Mouse (Mus musculus): ENCODE results near the gene Apobec2. TPM values are rescaled to one million over a fixed set of nuclear protein-coding genes. Genes with fewer than 3 reads are reported as not detected.

Apobec2 gene
- polyA plus RNA-seq, 1 experiment from 2014 or later: 212 TPM

DNA sequence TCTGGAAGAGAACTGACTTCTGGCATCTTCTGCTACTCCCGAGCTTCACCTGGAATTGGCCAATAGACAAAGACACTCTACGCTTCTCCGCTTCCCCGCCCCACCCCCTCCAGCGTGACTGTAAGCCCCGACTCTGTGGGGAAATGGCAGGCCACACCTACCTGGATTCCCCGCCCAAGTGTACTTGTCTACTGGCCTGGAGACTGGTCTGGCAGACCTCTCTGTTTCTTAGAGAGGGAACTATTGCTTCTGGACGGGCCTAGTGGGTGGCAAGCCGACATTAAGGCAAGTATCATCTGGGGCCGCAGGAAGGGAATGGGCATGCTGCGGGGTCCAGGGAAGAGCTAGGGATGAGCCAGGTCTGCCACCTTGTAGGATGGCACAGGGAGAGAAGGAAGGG is 22.0 kb upstream of the Apobec2 start, which contains the start of gene Unc5cl:
Gene Unc5cl, plus strand, starts transcription at position 214 of the 400 bp plus-strand sequence.
- Histone ChIP-seq H3K4me2 (peak within 1 kb of the TSS; percentile 17), H3K9me3 (replicated peaks) (no peaks in the 10 kb centered on the region), H3K27ac (no peak within 1 kb of the TSS), H3K27me3 (no peaks in the 10 kb centered on the region), H3K9ac (no peak within 1 kb of the TSS), H3K4me1 (replicated peaks) (no peaks in the 10 kb centered on the region), H3K4me3 (no peak within 1 kb of the TSS), H3K36me3 (no peaks in the 10 kb centered on the region)
- 50% methylated on average over 11 of the region's 11 CpGs for WGBS
- no peak for ATAC-seq (replicated peaks; ENCODE audit: insufficient number of reproducible peaks, insufficient read depth, low FRiP score, low read depth)

DNA sequence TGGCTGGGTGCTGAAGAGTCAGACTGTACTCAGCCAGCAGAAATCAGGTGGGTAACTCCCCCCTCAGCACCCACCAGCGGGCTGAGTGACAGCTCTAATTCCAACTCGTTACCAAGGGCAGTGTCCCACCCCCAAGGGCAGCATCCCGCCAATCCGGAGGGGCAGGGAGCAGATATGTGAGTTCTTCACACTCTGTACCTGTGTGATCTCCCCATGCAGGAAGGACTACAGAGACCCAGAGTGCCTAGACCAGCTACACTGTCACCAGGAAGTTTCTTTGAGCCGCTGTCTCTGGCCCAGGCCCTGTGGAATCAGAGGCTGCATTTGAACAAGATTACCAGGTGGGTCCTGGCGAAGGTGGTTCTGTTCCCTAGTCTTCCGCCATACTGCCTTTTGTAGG is 21.5 kb upstream of the Apobec2 start:
- Histone ChIP-seq H3K4me3 (no peak overlapping the region), H3K9ac (no peak overlapping the region), H3K27me3 (no peaks in the 10 kb centered on the region), H3K4me2 (peak overlapping the region; percentile 17), H3K9me3 (replicated peaks) (no peaks in the 10 kb centered on the region), H3K4me1 (replicated peaks) (no peaks in the 10 kb centered on the region), H3K27ac (no peak overlapping the region), H3K36me3 (no peaks in the 10 kb centered on the region)
- no peak for ATAC-seq (replicated peaks; ENCODE audit: insufficient number of reproducible peaks, insufficient read depth, low FRiP score, low read depth)
- WGBS: 49% methylated on average over 7 of the region's 7 CpGs

DNA sequence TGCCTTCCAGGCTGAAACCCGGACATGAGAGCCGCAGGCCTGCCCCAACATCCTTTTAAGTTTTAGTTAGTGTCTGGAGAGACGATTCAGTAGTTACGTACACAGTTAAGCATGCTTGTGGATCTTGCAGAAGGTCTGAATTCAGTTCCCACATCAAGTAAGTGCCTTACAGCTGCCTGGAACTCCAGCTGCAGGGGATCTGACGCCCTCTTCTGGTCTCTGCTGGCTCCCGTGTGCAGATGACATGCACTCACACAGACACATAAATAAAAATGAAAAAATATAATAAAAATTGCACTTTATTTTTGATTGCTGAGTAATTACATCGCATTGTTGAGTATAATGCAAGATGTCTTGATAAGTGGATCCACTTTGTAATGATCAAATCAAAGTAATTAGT is 20.8 kb upstream of the Apobec2 start:
- WGBS: 79% methylated on average over 7 of the region's 7 CpGs

DNA sequence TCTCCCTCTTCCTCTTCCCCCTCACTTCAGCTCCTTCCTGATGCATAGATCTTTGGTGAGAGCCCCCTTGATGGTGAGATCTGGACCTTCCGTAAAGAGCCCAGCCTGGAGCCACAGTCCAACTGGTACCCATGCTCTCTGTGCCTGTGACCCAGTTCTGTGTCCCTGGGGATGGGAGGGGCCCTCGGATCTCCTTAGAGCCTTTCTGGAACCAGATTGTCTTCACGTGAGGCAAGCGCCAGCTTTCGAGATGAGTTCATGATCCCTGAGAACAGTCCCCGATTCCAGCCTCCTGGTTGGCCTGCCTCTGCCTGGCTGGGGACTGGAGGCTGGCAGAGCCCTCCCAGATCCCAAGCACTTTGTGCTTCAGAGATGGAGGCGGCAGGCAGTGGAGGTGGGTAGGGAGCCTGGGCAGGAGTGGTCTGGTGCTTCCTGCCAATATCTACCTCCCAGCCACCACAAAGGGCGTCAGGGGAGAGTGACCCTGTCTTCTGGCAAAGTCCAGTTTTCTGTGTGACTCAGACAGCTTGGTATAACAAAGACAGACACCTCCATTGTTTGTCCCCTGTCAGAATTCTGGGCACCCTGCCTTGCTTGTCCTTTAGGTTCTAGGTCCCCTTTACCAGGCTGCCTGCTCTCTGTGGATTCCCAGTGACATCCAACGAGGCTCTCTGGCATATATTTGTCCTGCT is 19.2 kb upstream of the Apobec2 start:
- Histone ChIP-seq H3K9ac (no peak overlapping the region), H3K4me2 (no peak overlapping the region), H3K36me3 (no peaks in the 10 kb centered on the region), H3K27ac (no peak overlapping the region), H3K4me1 (replicated peaks) (no peaks in the 10 kb centered on the region), H3K27me3 (no peaks in the 10 kb centered on the region), H3K4me3 (no peak overlapping the region), H3K9me3 (replicated peaks) (no peaks in the 10 kb centered on the region)
- ATAC-seq (replicated peaks; ENCODE audit: insufficient number of reproducible peaks, insufficient read depth, low FRiP score, low read depth): no peak
- WGBS: 53% methylated on average over 9 of the region's 9 CpGs

More for the DNA sequence above, 20.8 kb upstream of the Apobec2 start:
- Histone ChIP-seq H3K4me3 (no peak overlapping the region), H3K27ac (no peak overlapping the region), H3K4me2 (no peak overlapping the region), H3K27me3 (no peaks in the 10 kb centered on the region), H3K36me3 (no peaks in the 10 kb centered on the region), H3K4me1 (replicated peaks) (no peaks in the 10 kb centered on the region), H3K9ac (no peak overlapping the region), H3K9me3 (replicated peaks) (no peaks in the 10 kb centered on the region)
- ATAC-seq (replicated peaks; ENCODE audit: insufficient number of reproducible peaks, insufficient read depth, low FRiP score, low read depth): no peak

DNA sequence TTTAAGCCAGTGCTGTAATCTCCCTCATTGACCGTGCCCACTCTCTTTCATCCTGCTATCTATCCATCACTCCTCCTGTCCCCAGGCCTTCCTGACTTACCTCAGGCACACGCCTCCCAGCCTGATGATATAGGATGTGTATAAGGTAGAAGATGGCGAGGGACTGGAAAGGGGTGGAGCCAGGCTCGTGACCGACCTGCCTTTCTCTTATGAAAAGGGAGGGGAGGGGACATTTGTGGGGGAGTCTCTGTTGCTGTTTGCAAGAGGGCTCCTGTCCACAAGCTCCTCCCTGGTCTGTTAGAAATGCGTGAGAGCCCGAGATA is 18.6 kb upstream of the Apobec2 start, which contains the start of gene Tspo2:
Gene Tspo2, minus strand, starts transcription at position 170 of the 323 bp plus-strand sequence.
- Histone ChIP-seq H3K27me3 (no peaks in the 10 kb centered on the region), H3K9me3 (replicated peaks) (no peaks in the 10 kb centered on the region), H3K4me2 (no peak within 1 kb of the TSS), H3K9ac (no peak within 1 kb of the TSS), H3K4me3 (no peak within 1 kb of the TSS), H3K27ac (no peak within 1 kb of the TSS), H3K36me3 (no peaks in the 10 kb centered on the region), H3K4me1 (replicated peaks) (no peaks in the 10 kb centered on the region)
- ATAC-seq (replicated peaks; ENCODE audit: insufficient number of reproducible peaks, insufficient read depth, low FRiP score, low read depth): 0 out of 2 replicates have a peak, but pooled peaks have one; percentile 26
- WGBS: 53% methylated on average over 7 of the region's 7 CpGs

DNA sequence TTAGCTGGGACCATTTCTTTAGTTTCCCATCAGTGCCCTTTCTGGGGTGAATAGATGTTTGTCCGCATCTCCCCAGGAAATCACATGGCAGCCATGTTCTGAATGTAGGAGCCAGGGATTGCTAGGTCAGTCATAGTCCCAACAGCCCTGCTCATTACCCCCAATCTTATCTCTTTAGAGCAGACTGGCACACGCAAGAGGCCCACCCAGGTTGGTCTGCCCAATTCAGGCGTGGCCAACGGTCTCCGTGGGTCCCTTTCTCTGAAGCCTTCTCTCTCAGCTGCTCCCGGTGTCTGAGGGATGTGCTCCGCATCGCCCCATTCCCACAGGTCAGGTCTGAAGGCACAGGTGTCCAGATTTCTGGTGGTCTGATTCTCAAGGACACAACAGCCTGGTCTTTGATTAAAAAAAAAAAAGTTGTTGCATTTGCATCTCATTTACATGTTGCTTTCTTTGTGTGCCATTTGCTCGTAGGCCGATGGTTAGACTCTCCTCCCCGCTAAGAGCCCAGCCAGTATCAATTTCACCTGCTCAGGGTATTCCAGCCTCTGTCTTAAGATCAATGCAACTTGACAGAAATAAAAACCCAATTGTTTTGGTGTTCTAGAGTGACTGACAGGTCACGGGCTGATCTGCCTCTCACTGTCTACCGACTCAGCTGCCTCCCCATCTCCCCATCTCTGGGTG is 18.1 kb upstream of the Apobec2 start:
- H3K27me3 ChIP-seq: no peaks in the 10 kb centered on the region
- no peaks in the 10 kb centered on the region for H3K36me3 ChIP-seq
- no peak overlapping the region for H3K27ac ChIP-seq
- no peaks in the 10 kb centered on the region for H3K4me1 ChIP-seq (replicated peaks)
- no peak overlapping the region for H3K9ac ChIP-seq
- no peak overlapping the region for H3K4me2 ChIP-seq
- H3K4me3 ChIP-seq: no peak overlapping the region
- ATAC-seq (replicated peaks; ENCODE audit: insufficient number of reproducible peaks, insufficient read depth, low FRiP score, low read depth): no peak
- H3K9me3 ChIP-seq (replicated peaks): no peaks in the 10 kb centered on the region
- 78% methylated on average over 13 of the region's 13 CpGs for WGBS

DNA sequence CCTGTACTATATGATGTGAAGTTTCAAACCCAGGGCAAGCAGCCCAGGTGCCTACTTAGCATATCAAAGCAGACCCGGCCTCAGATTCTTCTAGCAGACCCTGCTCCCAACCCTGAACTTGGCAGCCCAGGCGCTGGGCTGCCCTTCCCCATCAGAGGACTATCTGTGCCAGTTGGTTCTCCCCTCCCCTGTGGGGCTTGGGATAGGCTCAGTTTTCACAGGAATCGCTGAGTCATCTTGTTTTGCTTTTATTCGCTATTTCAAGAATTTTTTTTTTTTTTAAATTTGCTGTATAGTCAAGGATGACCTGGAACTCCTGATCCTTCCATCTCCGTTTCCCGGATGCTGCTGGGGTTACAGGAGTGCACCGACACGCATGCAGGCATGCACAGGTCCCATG is 14.9 kb upstream of the Apobec2 start:
- H3K27ac ChIP-seq: no peak overlapping the region
- no peaks in the 10 kb centered on the region for H3K27me3 ChIP-seq
- H3K9me3 ChIP-seq (replicated peaks): no peaks in the 10 kb centered on the region
- no peaks in the 10 kb centered on the region for H3K36me3 ChIP-seq
- 71% methylated on average over 8 of the region's 8 CpGs for WGBS
- H3K4me3 ChIP-seq: no peak overlapping the region
- no peaks in the 10 kb centered on the region for H3K4me1 ChIP-seq (replicated peaks)
- H3K4me2 ChIP-seq: no peak overlapping the region
- no peak overlapping the region for H3K9ac ChIP-seq
- no peak for ATAC-seq (replicated peaks; ENCODE audit: insufficient number of reproducible peaks, insufficient read depth, low FRiP score, low read depth)

DNA sequence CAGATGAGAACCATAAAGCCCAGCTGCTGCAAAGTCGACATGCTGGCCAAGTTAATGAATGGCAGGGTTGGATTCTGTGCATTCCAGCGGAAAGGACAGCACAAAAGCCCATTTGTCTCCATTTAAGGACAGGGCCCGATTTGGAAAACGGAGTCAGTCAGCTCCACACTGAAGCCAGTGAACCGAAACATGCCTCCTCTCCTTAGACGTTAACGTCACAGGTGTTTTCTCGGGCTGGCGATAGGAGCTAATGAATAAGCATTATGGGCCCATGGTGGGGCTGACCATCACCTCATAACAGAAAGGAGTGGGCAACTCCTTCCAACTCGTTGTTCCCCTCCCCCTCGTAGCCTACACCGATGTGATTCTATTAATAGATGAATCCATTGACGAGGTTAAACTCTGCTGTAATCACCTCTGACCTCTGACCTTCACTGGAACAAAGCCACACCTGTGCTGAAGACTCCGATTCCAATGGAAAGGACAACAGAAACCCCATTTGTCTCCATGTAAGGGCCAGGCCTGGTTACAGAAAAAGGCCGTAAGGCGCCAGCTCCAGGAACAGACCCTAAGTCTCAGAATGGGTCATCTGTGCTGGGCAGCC is 10.9 kb upstream of the Apobec2 start:
- ATAC-seq (replicated peaks; ENCODE audit: insufficient number of reproducible peaks, insufficient read depth, low FRiP score, low read depth): no peak
- H3K9me3 ChIP-seq (replicated peaks): no peaks in the 10 kb centered on the region
- no peaks in the 10 kb centered on the region for H3K4me1 ChIP-seq (replicated peaks)
- H3K9ac ChIP-seq: no peak overlapping the region
- H3K27ac ChIP-seq: no peak overlapping the region
- H3K4me2 ChIP-seq: no peak overlapping the region
- H3K36me3 ChIP-seq: no peaks in the 10 kb centered on the region
- WGBS: 75% methylated on average over 16 of the region's 16 CpGs
- H3K27me3 ChIP-seq: no peaks in the 10 kb centered on the region
- no peak overlapping the region for H3K4me3 ChIP-seq

DNA sequence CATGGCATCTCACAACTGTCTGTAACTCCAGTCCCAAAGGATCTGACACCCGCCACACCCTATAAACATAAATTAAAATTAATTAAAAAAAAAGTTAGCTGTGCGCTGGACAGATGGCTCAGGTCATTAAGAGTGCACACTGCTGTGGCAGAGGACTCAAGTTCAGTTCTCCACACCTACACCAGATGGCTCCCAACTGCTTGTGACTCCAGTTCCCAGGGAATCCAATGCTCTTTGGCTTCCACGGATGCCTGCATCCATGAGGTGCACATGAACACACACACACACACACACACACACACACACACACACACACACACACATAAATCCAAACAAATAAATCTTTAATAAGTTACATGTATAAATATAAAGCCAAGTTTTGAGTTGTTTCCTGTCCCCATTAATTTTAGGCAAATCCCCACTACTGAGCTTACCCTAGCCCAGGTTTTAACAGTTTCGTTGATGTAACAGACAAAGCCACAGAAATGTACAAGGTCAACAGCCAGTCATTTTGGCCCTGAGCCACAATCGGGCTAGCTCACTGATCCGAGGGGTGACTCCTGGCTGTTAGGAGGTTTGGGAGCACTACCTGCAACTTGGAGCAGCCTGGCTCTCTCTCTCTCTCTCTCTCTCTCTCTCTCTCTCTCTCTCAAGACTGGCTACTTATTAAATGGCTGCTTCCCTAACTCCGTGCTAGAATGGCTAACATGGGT is 10.2 kb upstream of the Apobec2 start:
- H3K9ac ChIP-seq: no peak overlapping the region
- ATAC-seq (replicated peaks; ENCODE audit: insufficient number of reproducible peaks, insufficient read depth, low FRiP score, low read depth): no peak
- H3K27ac ChIP-seq: no peak overlapping the region
- peaks cover 3% of the 10 kb centered on the region for H3K4me1 ChIP-seq (replicated peaks)
- H3K4me2 ChIP-seq: no peak overlapping the region
- H3K36me3 ChIP-seq: no peaks in the 10 kb centered on the region
- 70% methylated on average over 7 of the region's 7 CpGs for WGBS
- H3K27me3 ChIP-seq: no peaks in the 10 kb centered on the region
- no peak overlapping the region for H3K4me3 ChIP-seq
- no peaks in the 10 kb centered on the region for H3K9me3 ChIP-seq (replicated peaks)

DNA sequence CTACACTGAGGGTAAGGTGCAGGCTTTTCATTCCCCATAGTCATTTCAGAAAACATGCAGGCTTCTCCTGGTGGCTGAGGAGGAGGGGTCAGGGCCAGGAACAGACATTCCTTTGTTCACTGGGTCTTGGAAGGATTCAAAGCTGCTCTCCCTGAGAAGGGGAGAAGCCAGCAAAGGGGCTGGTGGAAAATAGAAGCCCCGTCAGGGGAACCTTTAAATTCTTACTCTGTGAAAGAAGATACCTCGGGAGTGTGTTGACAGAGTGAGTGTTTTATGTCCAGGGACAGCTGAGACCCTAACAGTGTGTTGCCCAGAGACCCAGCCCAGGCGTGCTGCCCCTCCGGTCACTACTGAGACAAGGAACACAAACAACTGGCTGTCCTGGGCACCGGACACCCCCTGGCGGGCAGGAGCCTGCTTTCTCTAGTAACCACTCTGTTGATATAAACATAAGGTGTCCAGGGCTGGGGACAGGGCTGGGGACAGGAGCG is 4.7 kb upstream of the Apobec2 start:
- H3K4me1 ChIP-seq (replicated peaks): peaks cover 44% of the 10 kb centered on the region

DNA sequence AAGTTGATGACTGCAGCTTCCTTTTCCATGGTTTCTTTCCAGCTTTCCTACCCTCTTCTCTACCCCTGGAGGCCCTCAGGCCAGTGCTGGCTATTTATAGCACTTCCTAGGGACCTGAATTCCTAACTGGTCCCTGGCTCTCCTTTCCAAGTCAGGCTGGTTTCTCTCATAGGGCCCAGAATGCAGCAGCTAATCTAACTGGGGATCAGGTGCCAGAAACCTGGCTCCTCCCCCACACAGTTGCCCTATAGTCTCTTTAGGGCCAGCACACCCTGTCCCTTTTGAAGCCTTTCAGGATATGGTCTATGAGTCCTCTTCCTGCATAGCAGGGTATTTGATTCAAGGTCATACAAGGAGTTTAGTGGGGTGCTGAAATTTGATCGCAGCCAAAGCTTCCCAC is 3.8 kb upstream of the Apobec2 start:
- WGBS: 40% methylated on average over 1 of the region's 1 CpGs
- no peaks in the 10 kb centered on the region for H3K9me3 ChIP-seq (replicated peaks)
- peak overlapping the region; percentile 95 for H3K27ac ChIP-seq
- peak overlapping the region; percentile 3; the same call in 1 of the 2 replicates for H3K4me2 ChIP-seq
- H3K4me3 ChIP-seq: no peak overlapping the region
- H3K36me3 ChIP-seq: no peaks in the 10 kb centered on the region
- ATAC-seq (replicated peaks; ENCODE audit: insufficient number of reproducible peaks, insufficient read depth, low FRiP score, low read depth): peak; percentile 68
- peaks cover 46% of the 10 kb centered on the region for H3K4me1 ChIP-seq (replicated peaks)
- no peaks in the 10 kb centered on the region for H3K27me3 ChIP-seq
- no peak overlapping the region for H3K9ac ChIP-seq

More for the DNA sequence above, 4.7 kb upstream of the Apobec2 start:
- no peaks in the 10 kb centered on the region for H3K9me3 ChIP-seq (replicated peaks)
- no peak overlapping the region for H3K4me3 ChIP-seq
- H3K27me3 ChIP-seq: no peaks in the 10 kb centered on the region
- WGBS: 23% methylated on average over 7 of the region's 7 CpGs
- H3K27ac ChIP-seq: peak overlapping the region; percentile 95
- peak overlapping the region; percentile 14 for H3K4me2 ChIP-seq
- peak; percentile 45 for ATAC-seq (replicated peaks; ENCODE audit: insufficient number of reproducible peaks, insufficient read depth, low FRiP score, low read depth)
- H3K36me3 ChIP-seq: no peaks in the 10 kb centered on the region
- peak overlapping the region; percentile 9; the same call in 1 of the 2 replicates for H3K9ac ChIP-seq
